Comparison of ENCODE assay signal across 18 mouse cellular contexts in the genomic region with DNA sequence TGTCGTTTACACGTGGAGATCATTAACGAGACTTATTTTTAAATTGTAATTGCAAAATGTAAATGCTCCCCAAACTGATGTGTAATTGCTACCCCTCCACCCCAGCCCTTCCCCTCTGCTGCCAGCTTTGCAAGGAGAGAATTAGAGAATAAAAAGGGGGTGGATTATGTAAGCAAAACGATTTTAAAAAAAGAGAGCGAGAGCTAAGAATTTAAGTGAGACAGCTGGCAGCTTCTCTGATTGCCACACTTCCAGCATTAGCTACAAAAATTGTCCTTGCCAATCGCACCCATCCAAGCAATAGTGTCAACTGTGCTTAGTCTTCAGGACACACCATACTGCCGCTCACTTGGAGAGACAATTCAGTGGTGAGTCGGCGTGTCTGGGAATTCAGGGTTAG.
DNase-seq lines count a peak whose midpoint lies in the region; ATAC-seq lines count a peak whose summit lies in the region.
"Had no signal": no experiment of that assay in that cellular context is flagged by ENCODE, and none has a peak within 500 bp of the region (broad histone marks: within the 10 kb centered on the region; RNA-seq: fewer than 3 reads in every experiment).

No protein-coding gene starts in this region.

- no peaks in the 10 kb centered on the region for H3K9me3 ChIP-seq in forebrain, embryonic 14.5 days (replicated peaks; ENCODE audit: control insufficient read depth, low read length)
- H3K9me3 ChIP-seq in forebrain, embryonic 12.5 days: no peaks in the 10 kb centered on the region
- H3K9me3 ChIP-seq in midbrain, embryonic 13.5 days: no peaks in the 10 kb centered on the region
- H3K9me3 ChIP-seq in midbrain, embryonic 11.5 days (ENCODE audit: control insufficient read depth, low read length): no peaks in the 10 kb centered on the region
- no peaks in the 10 kb centered on the region for H3K9me3 ChIP-seq in neural tube, embryonic 15.5 days (replicated peaks)
- H3K9me3 ChIP-seq: embryonic facial prominence, embryonic 10.5 days; hindbrain, embryonic 15.5 days; limb, embryonic 15.5 days had no signal

- no peak overlapping the region for H3K9ac ChIP-seq in forebrain, embryonic 14.5 days (ENCODE audit: low read length)
- no peak overlapping the region for H3K9ac ChIP-seq in forebrain, embryonic 12.5 days
- no peak overlapping the region for H3K9ac ChIP-seq in midbrain, embryonic 13.5 days (replicated peaks)
- H3K9ac ChIP-seq in midbrain, embryonic 11.5 days (ENCODE audit: low read length): no peak overlapping the region
- 0 out of 2 replicates have a peak overlapping the region, but pooled peaks have one; percentile 23 for H3K9ac ChIP-seq in neural tube, embryonic 15.5 days (replicated peaks)
- H3K9ac ChIP-seq: hindbrain, embryonic 15.5 days; limb, embryonic 15.5 days had no signal

- no peaks in the 10 kb centered on the region for H3K36me3 ChIP-seq in forebrain, embryonic 14.5 days (ENCODE audit: control insufficient read depth, insufficient read depth, low read length)
- no peaks in the 10 kb centered on the region; the same call in 1 of the 2 replicates for H3K36me3 ChIP-seq in forebrain, embryonic 12.5 days (replicated peaks)
- H3K36me3 ChIP-seq in midbrain, embryonic 13.5 days: no peaks in the 10 kb centered on the region
- H3K36me3 ChIP-seq in midbrain, embryonic 11.5 days (ENCODE audit: control insufficient read depth, insufficient read depth, low read length): no peaks in the 10 kb centered on the region
- no peaks in the 10 kb centered on the region for H3K36me3 ChIP-seq in neural tube, embryonic 15.5 days
- H3K36me3 ChIP-seq: hindbrain, embryonic 15.5 days; limb, embryonic 15.5 days had no signal

- no peak overlapping the region for H3K4me3 ChIP-seq in forebrain, embryonic 14.5 days (ENCODE audit: low read depth, low read length)
- H3K4me3 ChIP-seq in forebrain, embryonic 12.5 days (replicated peaks): no peak overlapping the region
- H3K4me3 ChIP-seq in midbrain, embryonic 13.5 days (replicated peaks): no peak overlapping the region
- H3K4me3 ChIP-seq in midbrain, embryonic 11.5 days (ENCODE audit: low read depth, low read length): no peak overlapping the region
- no peak overlapping the region for H3K4me3 ChIP-seq in neural tube, embryonic 15.5 days (replicated peaks)
- H3K4me3 ChIP-seq: embryonic facial prominence, embryonic 10.5 days; hindbrain, embryonic 15.5 days; limb, embryonic 15.5 days had no signal

- DNase-seq in forebrain, embryonic 14.5 days (ENCODE audit: low spot score): peak; percentile 56
- no peak for DNase-seq in midbrain, embryonic 11.5 days (ENCODE audit: low spot score, missing footprints)
- peak; percentile 64 to 71 for DNase-seq in layer of hippocampus, adult 8-10 months (ENCODE audit: low spot score in 2 of 2)
- no peak for DNase-seq in kidney, adult 9 months
- no peak for DNase-seq in gastrocnemius, postnatal 10 days
- DNase-seq: cerebellum, postnatal 14 days; heart, adult 11 months; kidney, adult 2 months; kidney, postnatal 4 days; lung, adult 2 months had no signal

- 0 out of 2 replicates have a peak, but pooled peaks cover 2% of the 10 kb centered on the region for H3K4me1 ChIP-seq in forebrain, embryonic 14.5 days (ENCODE audit: control insufficient read depth, insufficient read depth, low read length)
- H3K4me1 ChIP-seq in forebrain, embryonic 12.5 days: peaks cover 6% of the 10 kb centered on the region; the same call in 1 of the 2 replicates
- H3K4me1 ChIP-seq in midbrain, embryonic 13.5 days (replicated peaks): peaks cover 10% of the 10 kb centered on the region; the same call in 1 of the 2 replicates
- H3K4me1 ChIP-seq in midbrain, embryonic 11.5 days (ENCODE audit: control insufficient read depth, insufficient read depth, low read length): no peaks in the 10 kb centered on the region
- peaks cover 6% of the 10 kb centered on the region; the same call in 1 of the 2 replicates for H3K4me1 ChIP-seq in neural tube, embryonic 15.5 days
- H3K4me1 ChIP-seq: hindbrain, embryonic 15.5 days; limb, embryonic 15.5 days had no signal

- H3K4me2 ChIP-seq in forebrain, embryonic 14.5 days (ENCODE audit: low read length): no peak overlapping the region
- no peak overlapping the region for H3K4me2 ChIP-seq in forebrain, embryonic 12.5 days
- H3K4me2 ChIP-seq in midbrain, embryonic 13.5 days (replicated peaks): no peak overlapping the region
- H3K4me2 ChIP-seq in midbrain, embryonic 11.5 days: no peak overlapping the region
- no peak overlapping the region for H3K4me2 ChIP-seq in neural tube, embryonic 15.5 days
- H3K4me2 ChIP-seq: hindbrain, embryonic 15.5 days; limb, embryonic 15.5 days had no signal

- ATAC-seq in forebrain, embryonic 14.5 days: peak; percentile 61
- no peak for ATAC-seq in forebrain, embryonic 12.5 days (ENCODE audit: low FRiP score)
- ATAC-seq in midbrain, embryonic 13.5 days: no peak
- ATAC-seq in midbrain, embryonic 11.5 days (ENCODE audit: low FRiP score): no peak
- ATAC-seq in neural tube, embryonic 15.5 days (ENCODE audit: low FRiP score): no peak
- ATAC-seq: Patski had no signal

- peak overlapping the region; percentile 50; the same call in 1 of the 2 replicates for H3K27ac ChIP-seq in forebrain, embryonic 14.5 days (ENCODE audit: low read depth, low read length)
- H3K27ac ChIP-seq in forebrain, embryonic 12.5 days: no peak overlapping the region
- H3K27ac ChIP-seq in midbrain, embryonic 13.5 days: 0 out of 2 replicates have a peak overlapping the region, but pooled peaks have one; percentile 15
- no peak overlapping the region for H3K27ac ChIP-seq in midbrain, embryonic 11.5 days (ENCODE audit: low read depth, low read length)
- 0 out of 2 replicates have a peak overlapping the region, but pooled peaks have one; percentile 15 for H3K27ac ChIP-seq in neural tube, embryonic 15.5 days (replicated peaks)
- H3K27ac ChIP-seq: embryonic facial prominence, embryonic 10.5 days; hindbrain, embryonic 15.5 days; limb, embryonic 15.5 days; stomach, postnatal 0 days had no signal

- 42% methylated on average over 9 of the region's 9 CpGs for WGBS in forebrain, embryonic 14.5 days
- 71% methylated on average over 9 of the region's 9 CpGs for WGBS in forebrain, embryonic 12.5 days
- WGBS in midbrain, embryonic 13.5 days: 76% methylated on average over 9 of the region's 9 CpGs
- 88% methylated on average over 9 of the region's 9 CpGs for WGBS in midbrain, embryonic 11.5 days
- 68% methylated on average over 9 of the region's 9 CpGs for WGBS in neural tube, embryonic 15.5 days

- no peaks in the 10 kb centered on the region for H3K27me3 ChIP-seq in forebrain, embryonic 14.5 days (replicated peaks; ENCODE audit: control insufficient read depth, insufficient read depth, low read length)
- H3K27me3 ChIP-seq in forebrain, embryonic 12.5 days: no peaks in the 10 kb centered on the region
- H3K27me3 ChIP-seq in midbrain, embryonic 13.5 days: no peaks in the 10 kb centered on the region
- no peaks in the 10 kb centered on the region for H3K27me3 ChIP-seq in midbrain, embryonic 11.5 days (ENCODE audit: control insufficient read depth, insufficient read depth, low read length)
- no peaks in the 10 kb centered on the region for H3K27me3 ChIP-seq in neural tube, embryonic 15.5 days (replicated peaks)
- H3K27me3 ChIP-seq: hindbrain, embryonic 15.5 days; limb, embryonic 15.5 days had no signal

Comparison
In these comparisons a context has a peak if more than half of its experiments do, and no peak if none do; other contexts are left out.
1. H3K27ac ChIP-seq: peak in forebrain, embryonic 14.5 days (single experiment), midbrain, embryonic 13.5 days (single experiment) and neural tube, embryonic 15.5 days (single experiment); none in forebrain, embryonic 12.5 days (single experiment) and midbrain, embryonic 11.5 days (single experiment).
2. DNase-seq: peak in forebrain, embryonic 14.5 days (single experiment) and layer of hippocampus, adult 8-10 months (2 of 2); none in midbrain, embryonic 11.5 days (single experiment), kidney, adult 9 months (single experiment) and gastrocnemius, postnatal 10 days (single experiment).